Mouse (Mus musculus): Measurements from ENCODE around the gene Frat1. TPM values are rescaled to one million over a fixed set of nuclear protein-coding genes. Genes with fewer than 3 reads are reported as not detected.
A peak's percentile ranks its signal among the peaks of the same experiment; 100 is the strongest.

Gene Frat1
- polyA plus RNA-seq, 1 experiment from 2014 or later: 6.0 TPM

- WGBS: 87% methylated on average over 4 of the region's 4 CpGs
- H3K36me3 ChIP-seq: no peaks in the 10 kb centered on the region
Observed at GRCm38 (mm10) chr19:41818749-41819148, 11.0 kb upstream of the Frat1 start.

GRCm38 (mm10) chr19:41821436-41821835, 8.3 kb upstream of the Frat1 start:
- Histone ChIP-seq H3K27ac (no peak overlapping the region), H3K4me1 (peaks cover 14% of the 10 kb centered on the region; the same call in 1 of the 2 replicates), H3K36me3 (no peaks in the 10 kb centered on the region), H3K27me3 (peaks cover 5% of the 10 kb centered on the region; the same call in 1 of the 2 replicates), H3K9me3 (no peaks in the 10 kb centered on the region), H3K4me3 (no peak overlapping the region), H3K9ac (no peak overlapping the region), H3K4me2 (replicated peaks) (no peak overlapping the region)
- WGBS: 11% methylated on average over 5 of the region's 5 CpGs
- no peak for ATAC-seq (ENCODE audit: low FRiP score, low read depth)

More at GRCm38 (mm10) chr19:41818749-41819148, 11.0 kb upstream of the Frat1 start:
- H3K27ac ChIP-seq: no peak overlapping the region
- 0 out of 2 replicates have a peak, but pooled peaks cover 2% of the 10 kb centered on the region for H3K9me3 ChIP-seq
- H3K9ac ChIP-seq: no peak overlapping the region
- H3K4me2 ChIP-seq (replicated peaks): no peak overlapping the region
- peaks cover 14% of the 10 kb centered on the region; the same call in 1 of the 2 replicates for H3K4me1 ChIP-seq
- ATAC-seq (ENCODE audit: low FRiP score, low read depth): no peak
- H3K4me3 ChIP-seq: no peak overlapping the region
- peaks cover 5% of the 10 kb centered on the region; the same call in 1 of the 2 replicates for H3K27me3 ChIP-seq

GRCm38 (mm10) chr19:41822589-41822988, 7.2 kb upstream of the Frat1 start:
- Histone ChIP-seq H3K4me2 (replicated peaks) (no peak overlapping the region), H3K36me3 (no peaks in the 10 kb centered on the region), H3K4me1 (0 out of 2 replicates have a peak, but pooled peaks cover 4% of the 10 kb centered on the region), H3K9me3 (no peaks in the 10 kb centered on the region), H3K27me3 (peaks cover 5% of the 10 kb centered on the region; the same call in 1 of the 2 replicates), H3K4me3 (no peak overlapping the region), H3K27ac (no peak overlapping the region), H3K9ac (no peak overlapping the region)
- 85% methylated on average over 1 of the region's 1 CpGs for WGBS
- no peak for ATAC-seq (ENCODE audit: low FRiP score, low read depth)

- Histone ChIP-seq H3K4me2 (replicated peaks) (no peak overlapping the region), H3K9ac (no peak overlapping the region), H3K27me3 (peaks cover 5% of the 10 kb centered on the region; the same call in 1 of the 2 replicates), H3K36me3 (no peaks in the 10 kb centered on the region), H3K9me3 (no peaks in the 10 kb centered on the region), H3K4me3 (no peak overlapping the region), H3K4me1 (0 out of 2 replicates have a peak, but pooled peaks cover 4% of the 10 kb centered on the region), H3K27ac (no peak overlapping the region)
- no peak for ATAC-seq (ENCODE audit: low FRiP score, low read depth)
- 87% methylated on average over 5 of the region's 5 CpGs for WGBS
Observed at GRCm38 (mm10) chr19:41824950-41825349, 4.8 kb upstream of the Frat1 start.

GRCm38 (mm10) chr19:41826529-41826928, 3.2 kb upstream of the Frat1 start:
- no peak overlapping the region for H3K4me3 ChIP-seq
- WGBS: 61% methylated on average over 3 of the region's 3 CpGs
- no peaks in the 10 kb centered on the region for H3K36me3 ChIP-seq
- H3K9me3 ChIP-seq: no peaks in the 10 kb centered on the region
- ATAC-seq (ENCODE audit: low FRiP score, low read depth): no peak
- H3K27ac ChIP-seq: no peak overlapping the region
- no peak overlapping the region for H3K4me2 ChIP-seq (replicated peaks)
- H3K9ac ChIP-seq: no peak overlapping the region
- H3K27me3 ChIP-seq: peaks cover 15% of the 10 kb centered on the region
- peaks cover 9% of the 10 kb centered on the region for H3K4me1 ChIP-seq

GRCm38 (mm10) chr19:41828941-41829340, 829 bp upstream of the Frat1 start:
- no peak overlapping the region for H3K27ac ChIP-seq
- H3K4me1 ChIP-seq: peaks cover 20% of the 10 kb centered on the region
- no peaks in the 10 kb centered on the region for H3K9me3 ChIP-seq
- H3K9ac ChIP-seq: no peak overlapping the region
- ATAC-seq (ENCODE audit: low FRiP score, low read depth): no peak
- H3K27me3 ChIP-seq: peaks cover 37% of the 10 kb centered on the region
- peak overlapping the region; percentile 73 for H3K4me3 ChIP-seq
- WGBS: 68% methylated on average over 3 of the region's 3 CpGs
- H3K36me3 ChIP-seq: no peaks in the 10 kb centered on the region
- peak overlapping the region; percentile 98 for H3K4me2 ChIP-seq (replicated peaks)

- peak overlapping the region; percentile 98 for H3K4me2 ChIP-seq (replicated peaks)
- H3K36me3 ChIP-seq: no peaks in the 10 kb centered on the region
- peak overlapping the region; percentile 77 for H3K9ac ChIP-seq
- H3K4me1 ChIP-seq: peaks cover 20% of the 10 kb centered on the region
- peak overlapping the region; percentile 73 for H3K4me3 ChIP-seq
- peak overlapping the region; percentile 79; the same call in 1 of the 2 replicates for H3K27ac ChIP-seq
- under 1% methylated on average over 102 of the region's 112 CpGs for WGBS
- ATAC-seq (ENCODE audit: low FRiP score, low read depth): peak; percentile 67
- H3K9me3 ChIP-seq: no peaks in the 10 kb centered on the region
- peaks cover 43% of the 10 kb centered on the region for H3K27me3 ChIP-seq
Observed at GRCm38 (mm10) chr19:41830106-41831031, 599 bp downstream of the Frat1 start.

- peak overlapping the region; percentile 98 for H3K4me2 ChIP-seq (replicated peaks)
- peaks cover 45% of the 10 kb centered on the region for H3K27me3 ChIP-seq
- H3K9ac ChIP-seq: peak overlapping the region; percentile 77
- H3K4me3 ChIP-seq: peak overlapping the region; percentile 73
- 1% methylated on average over 19 of the region's 19 CpGs for WGBS
- no peak overlapping the region for H3K27ac ChIP-seq
- H3K9me3 ChIP-seq: no peaks in the 10 kb centered on the region
- no peak for ATAC-seq (ENCODE audit: low FRiP score, low read depth)
- H3K4me1 ChIP-seq: peaks cover 26% of the 10 kb centered on the region
- no peaks in the 10 kb centered on the region for H3K36me3 ChIP-seq
Observed at GRCm38 (mm10) chr19:41831101-41831570, 1.4 kb downstream of the Frat1 start.

- 0 out of 2 replicates have a peak overlapping the region, but pooled peaks have one; percentile 13 for H3K9ac ChIP-seq
- H3K4me1 ChIP-seq: peaks cover 26% of the 10 kb centered on the region
- no peak overlapping the region for H3K27ac ChIP-seq
- peaks cover 51% of the 10 kb centered on the region for H3K27me3 ChIP-seq
- H3K36me3 ChIP-seq: no peaks in the 10 kb centered on the region
- H3K4me2 ChIP-seq (replicated peaks): peak overlapping the region; percentile 98
- H3K9me3 ChIP-seq: no peaks in the 10 kb centered on the region
- WGBS: 4% methylated on average over 14 of the region's 14 CpGs
- ATAC-seq (ENCODE audit: low FRiP score, low read depth): no peak
- peak overlapping the region; percentile 73 for H3K4me3 ChIP-seq
Observed at GRCm38 (mm10) chr19:41831718-41832391, 2.1 kb downstream of the Frat1 start.

- no peaks in the 10 kb centered on the region for H3K9me3 ChIP-seq
- H3K27ac ChIP-seq: no peak overlapping the region
- ATAC-seq (ENCODE audit: low FRiP score, low read depth): no peak
- H3K36me3 ChIP-seq: no peaks in the 10 kb centered on the region
- WGBS: 68% methylated on average over 13 of the region's 13 CpGs
- H3K4me3 ChIP-seq: no peak overlapping the region
- peaks cover 26% of the 10 kb centered on the region for H3K4me1 ChIP-seq
- H3K9ac ChIP-seq: no peak overlapping the region
- H3K27me3 ChIP-seq: peaks cover 57% of the 10 kb centered on the region
- H3K4me2 ChIP-seq (replicated peaks): no peak overlapping the region
Observed at GRCm38 (mm10) chr19:41832501-41833201, 2.9 kb downstream of the Frat1 start.

GRCm38 (mm10) chr19:41835407-41835806, 5.6 kb downstream of the Frat1 start:
- no peaks in the 10 kb centered on the region for H3K36me3 ChIP-seq
- H3K27ac ChIP-seq: no peak overlapping the region
- H3K9ac ChIP-seq: no peak overlapping the region
- no peaks in the 10 kb centered on the region for H3K9me3 ChIP-seq
- H3K27me3 ChIP-seq: peaks cover 73% of the 10 kb centered on the region
- WGBS: 57% methylated on average over 6 of the region's 6 CpGs
- no peak for ATAC-seq (ENCODE audit: low FRiP score, low read depth)
- no peak overlapping the region for H3K4me3 ChIP-seq
- H3K4me2 ChIP-seq (replicated peaks): no peak overlapping the region
- peaks cover 26% of the 10 kb centered on the region for H3K4me1 ChIP-seq

Data from limb, embryonic 13.5 days (tissue).